8 mouse cellular contexts compared by ENCODE assay signal in genomic region chr13:56112980-56113379, GRCm38 (mm10). TPM values are rescaled to one million over a fixed set of nuclear protein-coding genes. Genes with fewer than 3 reads are reported as not detected.
DNase-seq lines count a peak whose midpoint lies in the region; ATAC-seq lines count a peak whose summit lies in the region.

No protein-coding gene starts in this region.

- no peak overlapping the region for H3K4me2 ChIP-seq in forebrain, embryonic 13.5 days
- H3K4me2 ChIP-seq in neural tube, embryonic 13.5 days: no peak overlapping the region

- ATAC-seq in forebrain, embryonic 13.5 days: no peak
- ATAC-seq in neural tube, embryonic 13.5 days (ENCODE audit: low read depth): no peak

- H3K27me3 ChIP-seq in forebrain, embryonic 13.5 days: no peaks in the 10 kb centered on the region
- no peaks in the 10 kb centered on the region for H3K27me3 ChIP-seq in neural tube, embryonic 13.5 days

- 62% methylated on average over 13 of the region's 13 CpGs for WGBS in forebrain, embryonic 13.5 days
- 44% methylated on average over 13 of the region's 13 CpGs for WGBS in neural tube, embryonic 13.5 days

- peaks cover 51% of the 10 kb centered on the region for H3K4me1 ChIP-seq in forebrain, embryonic 13.5 days
- H3K4me1 ChIP-seq in neural tube, embryonic 13.5 days (replicated peaks): peaks cover 92% of the 10 kb centered on the region

- H3K36me3 ChIP-seq in forebrain, embryonic 13.5 days (ENCODE audit: poor library complexity, severe bottlenecking): peaks cover 62% of the 10 kb centered on the region
- H3K36me3 ChIP-seq in neural tube, embryonic 13.5 days: peaks cover 13% of the 10 kb centered on the region

- H3K27ac ChIP-seq in forebrain, embryonic 13.5 days: peak overlapping the region; percentile 19; the same call in 1 of the 2 replicates
- H3K27ac ChIP-seq in neural tube, embryonic 13.5 days (replicated peaks): peak overlapping the region; percentile 56

- no peak overlapping the region for H3K9ac ChIP-seq in forebrain, embryonic 13.5 days
- 0 out of 2 replicates have a peak overlapping the region, but pooled peaks have one; percentile 18 for H3K9ac ChIP-seq in neural tube, embryonic 13.5 days

- no peaks in the 10 kb centered on the region for H3K9me3 ChIP-seq in forebrain, embryonic 13.5 days (replicated peaks)
- H3K9me3 ChIP-seq in neural tube, embryonic 13.5 days: no peaks in the 10 kb centered on the region

- peak; percentile 47 for DNase-seq in cerebellum, adult 11 months
- DNase-seq in cerebellum, postnatal 14 days: no peak
- DNase-seq in layer of hippocampus, adult 9-11 months: peak; percentile 69
- no peak for DNase-seq in layer of hippocampus, adult 9-10 months (ENCODE audit: low spot score)
- no peak for DNase-seq in thymus, postnatal 25 days
- DNase-seq in urinary bladder, postnatal 36 days (ENCODE audit: low spot score in 2 of 2): no peak

- H3K4me3 ChIP-seq in forebrain, embryonic 13.5 days: no peak overlapping the region
- no peak overlapping the region for H3K4me3 ChIP-seq in neural tube, embryonic 13.5 days

RNA-seq across cellular contexts. Expression of gene H2afy, which starts 23.2 kb away (rescaled TPM):
- polyA plus RNA-seq in forebrain, embryonic 13.5 days (2015; fragmentation: Nextera tagmentation; extraction: Ambion mirVana): 545 and 548 TPM in 2 replicates
- polyA plus RNA-seq in neural tube, embryonic 13.5 days (2015; fragmentation: Nextera tagmentation; extraction: Ambion mirVana): 367 and 382 TPM in 2 replicates

Comparison
In these comparisons a context has a peak if more than half of its experiments do, and no peak if none do; other contexts are left out.
1. DNase-seq: peak in cerebellum, adult 11 months (single experiment) and layer of hippocampus, adult 9-11 months (single experiment); none in cerebellum, postnatal 14 days (0 of 2), layer of hippocampus, adult 9-10 months (single experiment), thymus, postnatal 25 days (single experiment) and urinary bladder, postnatal 36 days (0 of 2).